Mouse (Mus musculus): Measurements from ENCODE around the gene Olfr108.

Gene Olfr108

GRCm38 (mm10) chr17:37445180-37445579 lies at the start of gene Olfr108:
Gene Olfr108 (plus strand): TSS chr17:37445480.
- DNase-seq (ENCODE audit: low read depth) = no peak

GRCm38 (mm10) chr17:37398926-37399325 lies 46.4 kb upstream of the Olfr108 start, which contains the start of gene Olfr107:
Gene Olfr107 (plus strand): TSS chr17:37399226.
- DNase-seq (ENCODE audit: low read depth) = no peak

GRCm38 (mm10) chr17:37413380-37413779 lies 31.9 kb upstream of the Olfr108 start:
- DNase-seq (ENCODE audit: low read depth) = no peak

- no peak for DNase-seq (ENCODE audit: low read depth)
Observed at GRCm38 (mm10) chr17:37458616-37459015, 13.3 kb downstream of the Olfr108 start, which contains the start of gene Olfr109. Gene Olfr109 (plus strand): TSS chr17:37458916.

GRCm38 (mm10) chr17:37483452-37483851 lies 38.2 kb downstream of the Olfr108 start, which contains the start of gene H2-M2:
Gene H2-M2 (minus strand): TSS chr17:37483552.
- DNase-seq (ENCODE audit: low read depth) = no peak

GRCm38 (mm10) chr17:37491930-37492518 lies 46.7 kb downstream of the Olfr108 start, which contains the start of gene Olfr110:
Gene Olfr110 (plus strand): TSS chr17:37492468.
- no peak for DNase-seq (ENCODE audit: low read depth)
